Mouse (Mus musculus): ENCODE data around the gene Popdc3. TPM values are rescaled to one million over a fixed set of nuclear protein-coding genes. Genes with fewer than 3 reads are reported as not detected.

Gene Popdc3
- polyA plus RNA-seq, 1 experiment, result not detected

DNA sequence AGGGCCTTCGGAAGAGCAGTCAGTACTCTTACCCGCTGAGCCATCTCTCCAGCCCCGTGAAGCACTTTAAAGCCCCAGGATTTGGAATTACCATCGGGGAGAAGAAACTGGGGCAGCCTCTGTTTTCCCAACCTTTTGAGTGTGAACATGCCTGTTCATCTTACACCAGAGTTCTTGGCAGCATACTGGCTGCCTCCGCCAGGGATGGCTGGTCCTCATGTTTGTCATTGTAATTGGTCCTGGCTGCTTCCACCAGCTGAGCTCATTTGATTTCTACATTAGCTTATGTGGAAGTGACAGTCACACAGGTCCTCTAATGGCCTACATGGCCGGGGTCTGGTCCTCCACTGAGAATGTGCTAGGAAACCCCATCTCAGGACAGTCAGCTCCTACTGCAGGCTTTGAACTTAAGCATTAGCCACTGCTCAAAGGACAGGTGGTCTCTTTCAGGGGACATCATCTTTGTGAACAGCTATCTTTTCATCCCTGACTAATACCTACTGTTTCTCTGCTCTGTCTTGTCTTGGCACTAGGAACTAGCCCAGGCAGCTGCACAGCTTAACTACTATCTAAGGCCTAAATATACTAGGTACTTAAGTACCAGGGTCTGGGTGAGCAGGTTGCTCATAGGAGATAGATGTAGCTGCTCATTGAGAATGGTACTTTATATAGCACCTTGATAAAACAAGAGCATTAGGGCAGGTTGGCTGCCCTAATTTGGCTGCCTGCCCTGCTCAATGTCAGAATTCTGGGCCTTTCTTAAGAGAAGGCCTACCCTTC lies 33.7 kb upstream of the Popdc3 start:
- 90% methylated on average over 6 of the region's 6 CpGs for WGBS
- Histone ChIP-seq H3K4me1 (ENCODE audit: control insufficient read depth, insufficient read depth, low read length) (no peaks in the 10 kb centered on the region), H3K27ac (ENCODE audit: control insufficient read depth, insufficient read depth, low read depth, low read length, poor library complexity) (no peak overlapping the region), H3K4me3 (replicated peaks; ENCODE audit: control insufficient read depth, low read depth, low read length) (no peak overlapping the region)
- no peak for TF ChIP-seq CTCF (IDR thresholded peaks at IDR 0.05; ENCODE audit: control insufficient read depth, insufficient read depth, low read length)
- TF ChIP-seq POLR2A (IDR thresholded peaks at IDR 0.05; ENCODE audit: borderline replicate concordance, control insufficient read depth, low read depth, low read length), result no peak

DNA sequence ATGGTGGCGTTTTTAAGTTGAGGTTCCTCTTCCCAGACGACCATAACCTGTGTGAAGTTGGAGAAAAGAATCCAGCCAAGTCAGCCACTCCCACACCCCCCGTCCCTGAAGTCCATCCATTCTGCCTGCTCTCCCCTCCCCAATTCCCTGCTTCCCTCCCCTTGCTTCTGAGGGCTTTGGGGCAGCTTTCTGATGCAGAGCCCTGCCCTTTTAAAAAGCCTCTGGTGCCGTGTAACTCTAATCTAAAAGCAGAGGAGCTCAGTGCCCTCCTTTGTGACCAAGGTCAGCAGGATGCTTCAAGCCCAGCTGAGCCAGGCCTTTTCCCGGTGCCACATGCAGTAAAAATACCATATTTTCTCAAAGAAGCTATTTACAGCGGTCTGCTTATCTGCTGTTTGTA lies 31.1 kb upstream of the Popdc3 start:
- no peaks in the 10 kb centered on the region for H3K4me1 ChIP-seq (ENCODE audit: control insufficient read depth, insufficient read depth, low read length)
- H3K4me3 ChIP-seq (replicated peaks; ENCODE audit: control insufficient read depth, low read depth, low read length), result no peak overlapping the region
- no peak for TF ChIP-seq CTCF (IDR thresholded peaks at IDR 0.05; ENCODE audit: control insufficient read depth, insufficient read depth, low read length)
- H3K27ac ChIP-seq (ENCODE audit: control insufficient read depth, insufficient read depth, low read depth, low read length, poor library complexity), result no peak overlapping the region
- WGBS, result 66% methylated on average over 6 of the region's 6 CpGs

DNA sequence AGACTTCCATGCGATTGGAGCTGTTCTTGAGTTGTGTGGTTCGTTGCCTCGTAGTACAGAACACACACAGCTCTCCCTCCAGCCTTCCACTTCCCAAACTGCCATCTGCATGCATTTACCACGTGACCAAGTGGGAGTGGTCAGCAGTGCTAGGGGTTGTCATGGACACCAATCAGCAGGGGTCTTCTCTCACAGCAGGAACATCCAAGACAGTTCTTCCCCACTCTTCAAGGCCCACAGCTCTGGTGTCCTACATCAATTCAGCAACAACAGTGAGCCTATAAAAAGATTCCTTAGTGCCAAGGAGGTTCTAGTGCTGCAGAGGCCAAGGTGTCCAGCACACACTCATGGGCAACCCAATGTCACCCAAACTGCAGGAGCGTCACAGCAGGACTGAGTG lies 26.8 kb upstream of the Popdc3 start:
- 81% methylated on average over 5 of the region's 5 CpGs for WGBS

DNA sequence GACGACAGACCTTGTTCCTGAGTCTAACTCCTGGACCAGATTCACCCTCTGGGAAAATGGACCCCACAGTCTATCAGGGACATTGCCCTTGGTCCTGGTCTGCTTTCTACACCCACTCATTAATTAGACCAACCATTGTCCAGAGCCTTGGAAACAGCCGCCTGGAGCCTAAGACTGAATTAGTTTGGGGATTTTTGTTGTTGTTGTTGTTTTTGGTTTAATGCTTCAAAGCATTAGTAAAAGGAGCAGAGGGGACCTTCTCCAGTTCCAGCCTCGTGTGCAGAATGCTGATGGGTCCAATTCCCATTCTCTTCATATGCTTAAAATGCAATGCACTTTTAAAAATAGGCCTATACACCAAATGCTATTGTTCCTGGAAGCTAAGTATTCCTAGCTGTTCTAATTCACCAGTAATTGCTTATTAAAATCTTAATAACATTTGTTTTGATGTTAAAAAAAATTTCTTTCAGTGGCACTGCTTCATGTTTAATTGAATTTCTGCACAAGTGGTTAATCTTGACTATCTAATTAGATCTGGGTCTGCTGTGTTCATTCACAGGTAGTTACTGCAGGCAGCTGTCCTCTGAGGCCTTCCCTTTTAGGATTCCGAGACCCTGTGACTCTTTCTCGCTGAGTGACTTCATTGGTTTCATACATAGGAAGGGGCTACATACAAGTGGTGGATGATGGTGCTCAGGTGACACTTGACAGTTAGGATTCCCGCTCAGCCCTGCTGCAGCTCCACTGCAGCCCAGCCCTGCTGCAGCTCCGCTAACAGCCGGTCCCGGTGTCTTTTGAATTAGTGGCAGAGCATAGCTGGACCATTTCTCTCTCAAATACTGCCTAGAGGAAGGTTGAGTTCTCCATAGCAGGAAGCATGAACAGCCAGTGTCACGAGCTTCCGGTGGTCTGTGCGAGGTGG lies 25.9 kb upstream of the Popdc3 start:
- no peak for TF ChIP-seq POLR2A (IDR thresholded peaks at IDR 0.05; ENCODE audit: borderline replicate concordance, control insufficient read depth, low read depth, low read length)
- no peak for TF ChIP-seq CTCF (IDR thresholded peaks at IDR 0.05; ENCODE audit: control insufficient read depth, insufficient read depth, low read length)
- no peak overlapping the region for H3K4me3 ChIP-seq (replicated peaks; ENCODE audit: control insufficient read depth, low read depth, low read length)
- H3K27ac ChIP-seq (ENCODE audit: control insufficient read depth, insufficient read depth, low read depth, low read length, poor library complexity), result no peak overlapping the region
- no peaks in the 10 kb centered on the region for H3K4me1 ChIP-seq (ENCODE audit: control insufficient read depth, insufficient read depth, low read length)
- 83% methylated on average over 12 of the region's 12 CpGs for WGBS

More for the DNA sequence above, 26.8 kb upstream of the Popdc3 start:
- H3K4me3 ChIP-seq (replicated peaks; ENCODE audit: control insufficient read depth, low read depth, low read length), result no peak overlapping the region
- TF ChIP-seq POLR2A (IDR thresholded peaks at IDR 0.05; ENCODE audit: borderline replicate concordance, control insufficient read depth, low read depth, low read length) (no peak), CTCF (IDR thresholded peaks at IDR 0.05; ENCODE audit: control insufficient read depth, insufficient read depth, low read length) (no peak)
- no peak overlapping the region for H3K27ac ChIP-seq (ENCODE audit: control insufficient read depth, insufficient read depth, low read depth, low read length, poor library complexity)
- H3K4me1 ChIP-seq (ENCODE audit: control insufficient read depth, insufficient read depth, low read length), result no peaks in the 10 kb centered on the region

DNA sequence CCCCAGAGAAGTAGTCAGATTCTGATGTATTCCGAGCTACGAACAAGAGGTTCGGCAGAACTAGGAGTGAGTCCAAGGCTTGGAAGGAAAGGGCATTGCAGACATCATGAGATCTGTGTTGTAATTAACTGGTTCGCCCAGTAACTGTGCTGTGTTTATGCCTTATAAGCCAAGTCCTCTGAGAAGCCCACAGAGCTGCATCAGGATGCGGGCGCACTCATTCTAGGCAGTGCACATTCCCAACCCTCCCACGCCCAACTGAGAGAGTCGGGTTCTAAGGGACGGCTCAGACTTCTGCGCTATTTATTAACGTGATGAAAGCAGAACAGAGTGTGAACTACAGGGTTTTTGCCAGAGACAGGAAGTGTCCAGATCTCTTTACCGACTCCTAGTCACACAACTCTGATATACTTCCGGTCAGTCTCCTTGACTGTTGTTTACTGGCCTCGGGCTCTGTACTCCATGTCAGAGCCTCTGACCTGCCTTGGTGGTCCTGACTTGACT lies 23.3 kb upstream of the Popdc3 start:
- H3K27ac ChIP-seq (ENCODE audit: control insufficient read depth, insufficient read depth, low read depth, low read length, poor library complexity), result no peak overlapping the region
- TF ChIP-seq POLR2A (IDR thresholded peaks at IDR 0.05; ENCODE audit: borderline replicate concordance, control insufficient read depth, low read depth, low read length) (no peak), CTCF (IDR thresholded peaks at IDR 0.05; ENCODE audit: control insufficient read depth, insufficient read depth, low read length) (no peak)
- no peak overlapping the region for H3K4me3 ChIP-seq (replicated peaks; ENCODE audit: control insufficient read depth, low read depth, low read length)
- no peaks in the 10 kb centered on the region for H3K4me1 ChIP-seq (ENCODE audit: control insufficient read depth, insufficient read depth, low read length)
- 87% methylated on average over 14 of the region's 14 CpGs for WGBS

DNA sequence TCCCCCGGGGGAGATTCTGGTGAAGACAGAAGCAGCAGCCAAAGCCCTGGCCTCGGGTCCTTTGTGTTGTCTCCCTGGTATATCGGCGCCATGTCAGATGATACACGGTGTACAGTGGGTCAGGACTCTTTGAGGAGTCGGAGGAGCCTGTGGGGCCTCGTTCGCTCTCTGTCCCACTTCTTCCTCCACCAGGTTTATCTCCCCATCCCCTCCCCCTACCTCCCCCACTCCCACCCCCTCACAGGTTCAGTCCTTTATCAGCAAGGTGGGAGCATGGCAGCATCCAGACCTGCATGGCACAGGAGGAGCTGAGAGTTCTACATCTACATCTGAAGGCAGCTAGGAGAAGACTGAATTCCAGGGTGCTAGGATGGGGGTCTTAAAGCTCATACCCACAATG lies 12.0 kb upstream of the Popdc3 start:
- 90% methylated on average over 8 of the region's 8 CpGs for WGBS

DNA sequence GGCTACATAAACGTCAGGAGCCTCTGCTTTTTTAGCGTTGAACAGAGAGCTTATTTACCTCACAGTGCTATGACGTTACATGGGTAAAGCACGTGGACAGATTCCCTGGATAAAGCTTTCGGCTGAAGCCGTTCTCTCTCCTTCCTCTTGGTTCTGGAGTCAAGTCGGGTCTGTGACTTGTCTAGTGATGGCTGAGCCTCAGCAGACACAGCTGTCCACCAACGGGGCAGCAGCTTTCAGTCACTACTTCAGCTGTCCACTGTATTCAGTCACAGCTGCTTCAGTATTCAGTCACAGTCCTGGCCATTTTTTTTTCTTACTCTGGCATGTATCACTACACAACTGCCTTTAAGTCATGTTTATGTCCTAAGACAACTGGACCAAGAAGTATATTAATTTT lies 4.0 kb upstream of the Popdc3 start:
- TF ChIP-seq CTCF (IDR thresholded peaks at IDR 0.05; ENCODE audit: control insufficient read depth, insufficient read depth, low read length), result no peak
- TF ChIP-seq POLR2A (IDR thresholded peaks at IDR 0.05; ENCODE audit: borderline replicate concordance, control insufficient read depth, low read depth, low read length), result no peak
- H3K27ac ChIP-seq (ENCODE audit: control insufficient read depth, insufficient read depth, low read depth, low read length, poor library complexity), result no peak overlapping the region
- H3K4me1 ChIP-seq (ENCODE audit: control insufficient read depth, insufficient read depth, low read length), result no peaks in the 10 kb centered on the region
- no peak overlapping the region for H3K4me3 ChIP-seq (replicated peaks; ENCODE audit: control insufficient read depth, low read depth, low read length)
- 77% methylated on average over 8 of the region's 8 CpGs for WGBS

More for the DNA sequence above, 12.0 kb upstream of the Popdc3 start:
- H3K27ac ChIP-seq (ENCODE audit: control insufficient read depth, insufficient read depth, low read depth, low read length, poor library complexity), result no peak overlapping the region
- H3K4me1 ChIP-seq (ENCODE audit: control insufficient read depth, insufficient read depth, low read length), result no peaks in the 10 kb centered on the region
- no peak overlapping the region for H3K4me3 ChIP-seq (replicated peaks; ENCODE audit: control insufficient read depth, low read depth, low read length)
- TF ChIP-seq CTCF (IDR thresholded peaks at IDR 0.05; ENCODE audit: control insufficient read depth, insufficient read depth, low read length), result no peak

DNA sequence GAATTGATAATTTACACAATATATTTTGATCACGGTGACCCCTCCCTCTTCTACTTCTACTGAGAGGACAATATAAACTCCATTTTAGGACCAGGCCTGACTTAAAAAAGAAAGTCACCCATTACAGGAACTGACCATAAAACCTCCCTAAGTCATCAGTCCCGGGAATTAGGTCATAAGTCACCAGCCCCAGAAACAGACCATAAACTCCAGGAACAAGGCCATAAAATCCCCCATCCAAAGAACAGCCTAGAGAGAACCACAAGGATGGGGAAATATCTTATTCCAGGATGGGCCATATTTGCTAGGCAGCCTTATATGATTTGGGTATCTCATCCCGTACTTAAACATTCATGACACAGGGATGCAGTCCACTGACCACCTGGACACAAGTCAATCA lies 3.6 kb upstream of the Popdc3 start:
- Histone ChIP-seq H3K4me1 (ENCODE audit: control insufficient read depth, insufficient read depth, low read length) (no peaks in the 10 kb centered on the region), H3K4me3 (replicated peaks; ENCODE audit: control insufficient read depth, low read depth, low read length) (no peak overlapping the region), H3K27ac (ENCODE audit: control insufficient read depth, insufficient read depth, low read depth, low read length, poor library complexity) (no peak overlapping the region)
- 81% methylated on average over 3 of the region's 3 CpGs for WGBS
- TF ChIP-seq POLR2A (IDR thresholded peaks at IDR 0.05; ENCODE audit: borderline replicate concordance, control insufficient read depth, low read depth, low read length) (no peak), CTCF (IDR thresholded peaks at IDR 0.05; ENCODE audit: control insufficient read depth, insufficient read depth, low read length) (no peak)

Data from bone marrow, adult 2 months (tissue).